Mouse (Mus musculus) induced T-regulatory cell, adult 2 months (primary cell): Measurements from ENCODE around the gene Duoxa1.
"Not testable (repeated sequence)": the region's sequence is repeated elsewhere in the genome, so short reads cannot be mapped to it uniquely, and the experiment has no call there.

Experiments
- DNase-seq: peaks from one replicate; pipeline ENCODE4 v3.0.0-alpha.2; 2012; ENCODE audit warnings: low read depth

Duoxa1 gene

GRCm38 (mm10) chr2:122330317-122330716, 16.8 kb upstream of the Duoxa1 start:
- not testable (repeated sequence) for DNase-seq

- DNase-seq = no peak
These were observed 14.5 kb upstream of the Duoxa1 start for GRCm38 (mm10) chr2:122327986-122328385.

GRCm38 (mm10) chr2:122325361-122325760, 11.8 kb upstream of the Duoxa1 start:
- no peak for DNase-seq

- no peak for DNase-seq
These were observed 11.1 kb upstream of the Duoxa1 start for GRCm38 (mm10) chr2:122324586-122324985.

- no peak for DNase-seq
These were observed 10.4 kb upstream of the Duoxa1 start for GRCm38 (mm10) chr2:122323960-122324359.

GRCm38 (mm10) chr2:122317384-122317783, 3.9 kb upstream of the Duoxa1 start:
- no peak for DNase-seq

GRCm38 (mm10) chr2:122315372-122315771, 1.8 kb upstream of the Duoxa1 start, which contains the start of gene Duox1:
Gene Duox1, plus strand, starts transcription at chr2:122315672.
- DNase-seq = no peak

GRCm38 (mm10) chr2:122312722-122313417, 660 bp downstream of the Duoxa1 start:
- DNase-seq = peak; percentile 79

GRCm38 (mm10) chr2:122311561-122311960, 2.0 kb downstream of the Duoxa1 start:
- DNase-seq = no peak

- DNase-seq = no peak
These were observed 3.9 kb downstream of the Duoxa1 start for GRCm38 (mm10) chr2:122309647-122310046.

GRCm38 (mm10) chr2:122306184-122306583, 7.3 kb downstream of the Duoxa1 start:
- no peak for DNase-seq

- DNase-seq = no peak
These were observed 8.2 kb downstream of the Duoxa1 start for GRCm38 (mm10) chr2:122305097-122305892.

GRCm38 (mm10) chr2:122304544-122304943, 9.0 kb downstream of the Duoxa1 start:
- no peak for DNase-seq

GRCm38 (mm10) chr2:122302574-122303241, 10.8 kb downstream of the Duoxa1 start:
- peak; percentile 86 for DNase-seq

GRCm38 (mm10) chr2:122301921-122302573, 11.5 kb downstream of the Duoxa1 start:
- DNase-seq = no peak

GRCm38 (mm10) chr2:122301081-122301920, 12.2 kb downstream of the Duoxa1 start:
- DNase-seq = peak; percentile 63

GRCm38 (mm10) chr2:122300656-122301020, 12.9 kb downstream of the Duoxa1 start:
- no peak for DNase-seq

GRCm38 (mm10) chr2:122299911-122300655, 13.4 kb downstream of the Duoxa1 start:
- DNase-seq = peak; percentile 23

GRCm38 (mm10) chr2:122298596-122299490, 14.7 kb downstream of the Duoxa1 start, which contains the start of gene Duoxa2:
Gene Duoxa2, plus strand, starts transcription at chr2:122298900.
- DNase-seq = peak; percentile 69
